Mouse (Mus musculus) liver, embryonic 12.5 days (tissue): ENCODE measurements at regions not wholly inside any gene's neighbourhood (a gene's known extent, or its start where the extent isn't known, plus 50 kb on each side); places are given as distances from the start of the nearest gene placed in this dataset.
A peak's percentile ranks its signal among the peaks of the same experiment; 100 is the strongest.

Source experiments
- ATAC-seq: fragments of 200-750 bp; cut with Nextera tagmentation; 2 replicates; pipeline ENCODE4 v1.8.0; 2017; ENCODE audit warnings: moderate number of reproducible peaks, mild to moderate bottlenecking, moderate library complexity
- H3K27ac ChIP-seq: fragments of 300-500 bp; sonication (generic); 2 replicates; pipeline ENCODE4 v1.5.1; 2016; ENCODE audit warnings: mild to moderate bottlenecking
- H3K27me3 ChIP-seq: fragments of 300-500 bp; sonication (generic); replicated peaks from 2 replicates; pipeline ENCODE4 v1.6.1; 2016; ENCODE audit warnings: mild to moderate bottlenecking, moderate library complexity
- H3K36me3 ChIP-seq: fragments of 300-500 bp; sonication (generic); 2 replicates; pipeline ENCODE4 v1.6.1; 2016; ENCODE audit warnings: mild to moderate bottlenecking, moderate library complexity
- H3K4me1 ChIP-seq: fragments of 300-500 bp; sonication (generic); 2 replicates; pipeline ENCODE4 v1.6.1; 2016
- H3K4me2 ChIP-seq: fragments of 300-500 bp; sonication (generic); 2 replicates; pipeline ENCODE4 v1.6.1; 2016; ENCODE audit warnings: mild to moderate bottlenecking, moderate library complexity
- H3K4me3 ChIP-seq: fragments of 300-500 bp; sonication (generic); 2 replicates; pipeline ENCODE4 v1.5.1; 2016; ENCODE audit warnings: mild to moderate bottlenecking, moderate library complexity
- H3K9ac ChIP-seq: fragments of 300-500 bp; sonication (generic); 2 replicates; pipeline ENCODE4 v1.6.1; 2016; ENCODE audit warnings: mild to moderate bottlenecking, moderate library complexity
- H3K9me3 ChIP-seq: fragments of 300-500 bp; sonication (generic); replicated peaks from 2 replicates; pipeline ENCODE4 v1.6.1; 2016; ENCODE audit warnings: mild to moderate bottlenecking, moderate library complexity
- WGBS: fragments of 180-500 bp; shearing (Covaris S2); methylation state at CpG from one replicate; pipeline ENCODE4 v1.1.7; 2016; ENCODE audit not compliant: insufficient replicate concordance; 5-methylcytosine and 5-hydroxymethylcytosine counted together

- H3K27ac ChIP-seq = no peak overlapping the region
- H3K4me1 ChIP-seq = 0 out of 2 replicates have a peak, but pooled peaks cover 4% of the 10 kb centered on the region
- WGBS = 90% methylated on average over 15 of the region's 15 CpGs
- H3K36me3 ChIP-seq = no peaks in the 10 kb centered on the region
- no peak overlapping the region for H3K4me2 ChIP-seq
- no peak overlapping the region for H3K4me3 ChIP-seq
- ATAC-seq = no peak
- no peaks in the 10 kb centered on the region for H3K9me3 ChIP-seq
- H3K9ac ChIP-seq = no peak overlapping the region
- H3K27me3 ChIP-seq = peaks cover 12% of the 10 kb centered on the region; the same call in 1 of the 2 replicates
Measured at GRCm38 (mm10) chr3:121902246-121902645, 50.1 kb upstream of the Arhgap29 start.

GRCm38 (mm10) chr3:121900429-121900844 is 51.9 kb upstream of the Arhgap29 start:
- Histone ChIP-seq H3K36me3 (no peaks in the 10 kb centered on the region), H3K4me2 (no peak overlapping the region), H3K9me3 (no peaks in the 10 kb centered on the region), H3K9ac (no peak overlapping the region), H3K27me3 (peaks cover 12% of the 10 kb centered on the region; the same call in 1 of the 2 replicates), H3K4me1 (no peaks in the 10 kb centered on the region), H3K27ac (no peak overlapping the region), H3K4me3 (no peak overlapping the region)
- WGBS = 40% methylated on average over 8 of the region's 8 CpGs
- ATAC-seq = no peak

- Histone ChIP-seq H3K4me2 (no peak overlapping the region), H3K4me3 (no peak overlapping the region), H3K9me3 (no peaks in the 10 kb centered on the region), H3K27ac (no peak overlapping the region), H3K4me1 (no peaks in the 10 kb centered on the region), H3K27me3 (peaks cover 8% of the 10 kb centered on the region; the same call in 1 of the 2 replicates), H3K36me3 (no peaks in the 10 kb centered on the region), H3K9ac (no peak overlapping the region)
- ATAC-seq = no peak
- 78% methylated on average over 14 of the region's 14 CpGs for WGBS
Measured at GRCm38 (mm10) chr3:121897821-121898574, 54.3 kb upstream of the Arhgap29 start.

- H3K4me1 ChIP-seq = peaks cover 13% of the 10 kb centered on the region; the same call in 1 of the 2 replicates
- no peak overlapping the region for H3K4me3 ChIP-seq
- 67% methylated on average over 7 of the region's 7 CpGs for WGBS
- peaks cover 8% of the 10 kb centered on the region; the same call in 1 of the 2 replicates for H3K27me3 ChIP-seq
- no peaks in the 10 kb centered on the region for H3K36me3 ChIP-seq
- H3K27ac ChIP-seq = no peak overlapping the region
- no peak overlapping the region for H3K4me2 ChIP-seq
- H3K9ac ChIP-seq = no peak overlapping the region
- no peak for ATAC-seq
- no peaks in the 10 kb centered on the region for H3K9me3 ChIP-seq
Measured at GRCm38 (mm10) chr3:121893606-121894005, 58.7 kb upstream of the Arhgap29 start.

- Histone ChIP-seq H3K4me3 (no peak overlapping the region), H3K9ac (no peak overlapping the region), H3K27me3 (peaks cover under 1% of the 10 kb centered on the region; the same call in 1 of the 2 replicates), H3K27ac (no peak overlapping the region), H3K9me3 (no peaks in the 10 kb centered on the region), H3K36me3 (no peaks in the 10 kb centered on the region), H3K4me2 (no peak overlapping the region), H3K4me1 (peaks cover 13% of the 10 kb centered on the region; the same call in 1 of the 2 replicates)
- ATAC-seq = no peak
- WGBS = 67% methylated on average over 3 of the region's 3 CpGs
Measured at GRCm38 (mm10) chr3:121892675-121893074, 59.7 kb upstream of the Arhgap29 start.

- 0 out of 2 replicates have a peak, but pooled peaks have one; percentile 32 for ATAC-seq
- Histone ChIP-seq H3K27ac (no peak overlapping the region), H3K9ac (no peak overlapping the region), H3K4me2 (peak overlapping the region; percentile 19), H3K4me1 (peaks cover 14% of the 10 kb centered on the region; the same call in 1 of the 2 replicates), H3K4me3 (no peak overlapping the region), H3K36me3 (no peaks in the 10 kb centered on the region), H3K9me3 (no peaks in the 10 kb centered on the region), H3K27me3 (no peaks in the 10 kb centered on the region)
- 30% methylated on average over 9 of the region's 9 CpGs for WGBS
Measured at GRCm38 (mm10) chr3:121891338-121891737, 61.0 kb upstream of the Arhgap29 start.

GRCm38 (mm10) chr3:121890563-121890962 is 61.8 kb upstream of the Arhgap29 start:
- H3K27me3 ChIP-seq = no peaks in the 10 kb centered on the region; the same call in 1 of the 2 replicates
- WGBS = 8% methylated on average over 5 of the region's 5 CpGs
- no peak overlapping the region for H3K9ac ChIP-seq
- H3K4me2 ChIP-seq = peak overlapping the region; percentile 19
- H3K9me3 ChIP-seq = no peaks in the 10 kb centered on the region
- no peak overlapping the region for H3K27ac ChIP-seq
- no peak overlapping the region for H3K4me3 ChIP-seq
- H3K36me3 ChIP-seq = no peaks in the 10 kb centered on the region
- ATAC-seq = no peak
- peaks cover 22% of the 10 kb centered on the region; the same call in 1 of the 2 replicates for H3K4me1 ChIP-seq

- H3K9ac ChIP-seq = no peak overlapping the region
- no peak overlapping the region for H3K27ac ChIP-seq
- H3K36me3 ChIP-seq = no peaks in the 10 kb centered on the region
- 32% methylated on average over 14 of the region's 15 CpGs for WGBS
- no peaks in the 10 kb centered on the region for H3K9me3 ChIP-seq
- peaks cover 26% of the 10 kb centered on the region; the same call in 1 of the 2 replicates for H3K4me1 ChIP-seq
- ATAC-seq = no peak
- H3K27me3 ChIP-seq = no peaks in the 10 kb centered on the region; the same call in 1 of the 2 replicates
- H3K4me3 ChIP-seq = no peak overlapping the region
- H3K4me2 ChIP-seq = peak overlapping the region; percentile 37
Measured at GRCm38 (mm10) chr3:121886870-121887605, 65.3 kb upstream of the Arhgap29 start.

GRCm38 (mm10) chr3:121886309-121886708 is 66.0 kb upstream of the Arhgap29 start:
- H3K4me3 ChIP-seq = no peak overlapping the region
- no peak overlapping the region for H3K4me2 ChIP-seq
- H3K27ac ChIP-seq = no peak overlapping the region
- H3K4me1 ChIP-seq = peaks cover 25% of the 10 kb centered on the region; the same call in 1 of the 2 replicates
- no peak overlapping the region for H3K9ac ChIP-seq
- no peaks in the 10 kb centered on the region; the same call in 1 of the 2 replicates for H3K27me3 ChIP-seq
- WGBS = 53% methylated on average over 10 of the region's 10 CpGs
- H3K36me3 ChIP-seq = no peaks in the 10 kb centered on the region
- no peaks in the 10 kb centered on the region for H3K9me3 ChIP-seq
- ATAC-seq = no peak

GRCm38 (mm10) chr3:121885265-121886178 is 66.8 kb upstream of the Arhgap29 start:
- Histone ChIP-seq H3K36me3 (no peaks in the 10 kb centered on the region), H3K4me1 (peaks cover 17% of the 10 kb centered on the region; the same call in 1 of the 2 replicates), H3K4me2 (peak overlapping the region; percentile 9; the same call in 1 of the 2 replicates), H3K9me3 (no peaks in the 10 kb centered on the region), H3K4me3 (no peak overlapping the region), H3K27me3 (no peaks in the 10 kb centered on the region; the same call in 1 of the 2 replicates), H3K27ac (no peak overlapping the region), H3K9ac (no peak overlapping the region)
- WGBS = 29% methylated on average over 10 of the region's 10 CpGs
- peak; percentile 15; the same call in 1 of the 2 replicates for ATAC-seq
